Mouse (Mus musculus): ENCODE results near the gene Srd5a2.

DNA sequence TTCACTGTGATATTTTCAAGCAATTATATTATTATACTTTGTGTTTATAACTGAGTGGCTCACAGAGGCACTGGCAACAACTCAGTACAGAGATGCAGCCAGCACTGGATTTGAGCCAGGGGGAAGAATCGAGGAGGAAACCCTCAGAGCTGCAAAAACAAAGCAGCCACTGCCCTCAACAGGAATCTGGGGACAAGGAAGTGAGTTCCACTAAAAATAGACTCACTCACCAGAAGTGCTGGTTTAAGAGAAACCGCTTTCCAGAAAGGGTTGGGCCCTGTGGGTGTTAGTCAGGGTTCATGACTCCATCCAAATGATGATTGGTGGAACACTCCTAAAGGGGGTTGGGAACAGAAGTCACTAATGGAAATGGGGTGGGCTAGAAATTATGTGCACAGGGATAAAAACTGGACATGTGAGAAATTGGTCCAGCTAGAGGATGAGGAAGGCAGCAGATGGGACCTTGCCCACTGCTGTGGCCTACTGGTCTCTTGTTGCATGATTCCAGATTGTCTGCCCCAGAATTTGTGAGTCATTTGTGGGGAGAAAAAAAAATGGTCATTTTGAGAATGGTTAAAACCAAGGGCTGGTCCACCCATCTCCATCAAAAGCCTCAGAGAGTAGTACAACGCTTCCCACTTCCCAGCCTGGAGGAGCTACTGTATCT is 77.2 kb downstream of the Srd5a2 start:
- no peak for TF ChIP-seq REST (IDR thresholded peaks at IDR 0.05; ENCODE audit: insufficient read depth, insufficient read length)
- no peak for TF ChIP-seq MYOG (IDR thresholded peaks at IDR 0.05; ENCODE audit: control insufficient read depth in 1 of 3, insufficient read depth in 1 of 3, insufficient read length in 2 of 3, low read depth in 2 of 3)
- TF ChIP-seq TCF12 (IDR thresholded peaks at IDR 0.05; ENCODE audit: insufficient read depth, poor library complexity, severe bottlenecking): no peak
- no peak for TF ChIP-seq E2F4 (IDR thresholded peaks at IDR 0.05; ENCODE audit: insufficient read depth)
